Mouse (Mus musculus) kidney, postnatal 25 days (tissue): ENCODE data around the gene Gm20388.
"Not testable (repeated sequence)": the region's sequence is repeated elsewhere in the genome, so short reads cannot be mapped to it uniquely, and the experiment has no call there.

Source experiments
- DNase-seq, 2 experiments: peaks; one replicate each; pipeline ENCODE4 v3.0.0; 2021; ENCODE audit warnings: mixed read lengths in 2 of 2

The Gm20388 gene

GRCm38 (mm10) chr8:124171557-124172528 lies 4261.2 kb downstream of the Gm20388 start:
- no peak for DNase-seq

- no peak for DNase-seq
Measured at GRCm38 (mm10) chr8:124173688-124174087, 4263.0 kb downstream of the Gm20388 start.

- DNase-seq: no peak
Measured at GRCm38 (mm10) chr8:124176133-124176532, 4265.5 kb downstream of the Gm20388 start.

GRCm38 (mm10) chr8:124177092-124177491 lies 4266.5 kb downstream of the Gm20388 start:
- not testable (repeated sequence) for DNase-seq

- DNase-seq: no peak
Measured at GRCm38 (mm10) chr8:124180681-124181445, 4270.2 kb downstream of the Gm20388 start.

- no peak for DNase-seq
Measured at GRCm38 (mm10) chr8:124181751-124182150, 4271.1 kb downstream of the Gm20388 start.

- peak in 1 of 2 experiments; percentile 48 for DNase-seq
Measured at GRCm38 (mm10) chr8:124182224-124182623, 4271.6 kb downstream of the Gm20388 start.

GRCm38 (mm10) chr8:124184078-124184477 lies 4273.4 kb downstream of the Gm20388 start:
- no peak for DNase-seq

GRCm38 (mm10) chr8:124184507-124184906 lies 4273.9 kb downstream of the Gm20388 start:
- DNase-seq: no peak

GRCm38 (mm10) chr8:124185081-124185480 lies 4274.4 kb downstream of the Gm20388 start:
- DNase-seq: peak in 1 of 2 experiments; percentile 12

GRCm38 (mm10) chr8:124190388-124190787 lies 4279.7 kb downstream of the Gm20388 start:
- no peak for DNase-seq

- no peak for DNase-seq
Measured at GRCm38 (mm10) chr8:124192242-124192641, 4281.6 kb downstream of the Gm20388 start.

- peak in 1 of 2 experiments; percentile 45 for DNase-seq
Measured at GRCm38 (mm10) chr8:124192976-124193375, 4282.3 kb downstream of the Gm20388 start.

GRCm38 (mm10) chr8:124193992-124194391 lies 4283.4 kb downstream of the Gm20388 start:
- DNase-seq: no peak

GRCm38 (mm10) chr8:124196195-124196594 lies 4285.6 kb downstream of the Gm20388 start:
- DNase-seq: no peak

- DNase-seq: no peak
Measured at GRCm38 (mm10) chr8:124196797-124197196, 4286.2 kb downstream of the Gm20388 start.

- DNase-seq: no peak
Measured at GRCm38 (mm10) chr8:124198230-124198629, 4287.6 kb downstream of the Gm20388 start.

- DNase-seq: no peak
Measured at GRCm38 (mm10) chr8:124200400-124200799, 4289.8 kb downstream of the Gm20388 start.

GRCm38 (mm10) chr8:124201706-124202105 lies 4291.1 kb downstream of the Gm20388 start:
- DNase-seq: no peak

GRCm38 (mm10) chr8:124202895-124203294 lies 4292.3 kb downstream of the Gm20388 start:
- no peak for DNase-seq

- no peak for DNase-seq
Measured at GRCm38 (mm10) chr8:124204001-124204601, 4293.5 kb downstream of the Gm20388 start.

- no peak for DNase-seq
Measured at GRCm38 (mm10) chr8:124212148-124212547, 4301.5 kb downstream of the Gm20388 start.

GRCm38 (mm10) chr8:124216951-124217350 lies 4306.3 kb downstream of the Gm20388 start:
- DNase-seq: no peak
